Mouse (Mus musculus): ENCODE data around the gene Trpm5. TPM values are rescaled to one million over a fixed set of nuclear protein-coding genes. Genes with fewer than 3 reads are reported as not detected.

The Trpm5 gene
- polyA plus RNA-seq, 1 experiment from 2014 or later: 2.9 TPM

DNA sequence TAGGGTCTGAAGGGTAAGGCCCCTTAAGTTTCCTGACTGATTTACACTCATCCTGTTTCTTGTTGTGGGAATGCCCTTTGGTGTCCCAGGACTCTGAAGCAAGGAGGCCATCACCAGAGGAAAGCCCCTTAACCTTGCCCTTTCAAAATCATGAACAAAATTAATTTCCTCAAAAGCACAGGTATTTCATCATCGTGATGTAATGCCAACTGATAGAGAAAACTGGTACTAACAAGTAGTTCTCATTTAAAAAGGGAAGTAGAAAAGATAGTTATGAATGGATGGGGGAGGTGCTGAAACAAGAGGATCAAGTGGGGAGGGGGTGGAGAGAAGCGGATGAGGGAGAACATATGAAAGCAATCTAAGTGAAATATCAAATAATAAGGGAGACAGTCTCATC lies 70.9 kb downstream of the Trpm5 start:
- Histone ChIP-seq H3K4me3 (ENCODE audit: low read depth, low read length) (no peak overlapping the region), H3K9ac (ENCODE audit: low read length) (no peak overlapping the region), H3K27ac (replicated peaks; ENCODE audit: low read depth, low read length) (no peak overlapping the region), H3K9me3 (ENCODE audit: control insufficient read depth, low read length) (no peaks in the 10 kb centered on the region), H3K27me3 (ENCODE audit: control insufficient read depth, insufficient read depth, low read length) (no peaks in the 10 kb centered on the region), H3K4me2 (ENCODE audit: low read depth, severe bottlenecking) (no peak overlapping the region), H3K4me1 (ENCODE audit: control insufficient read depth, insufficient read depth, low read length) (no peaks in the 10 kb centered on the region; the same call in 1 of the 2 replicates), H3K36me3 (ENCODE audit: control insufficient read depth, insufficient read depth, low read length) (no peaks in the 10 kb centered on the region)
- 92% methylated on average over 2 of the region's 2 CpGs for WGBS
- ATAC-seq (ENCODE audit: insufficient number of reproducible peaks, low FRiP score, low TSS enrichment, low read depth) (no peak), DNase-seq (ENCODE audit: low spot score) (no peak)

DNA sequence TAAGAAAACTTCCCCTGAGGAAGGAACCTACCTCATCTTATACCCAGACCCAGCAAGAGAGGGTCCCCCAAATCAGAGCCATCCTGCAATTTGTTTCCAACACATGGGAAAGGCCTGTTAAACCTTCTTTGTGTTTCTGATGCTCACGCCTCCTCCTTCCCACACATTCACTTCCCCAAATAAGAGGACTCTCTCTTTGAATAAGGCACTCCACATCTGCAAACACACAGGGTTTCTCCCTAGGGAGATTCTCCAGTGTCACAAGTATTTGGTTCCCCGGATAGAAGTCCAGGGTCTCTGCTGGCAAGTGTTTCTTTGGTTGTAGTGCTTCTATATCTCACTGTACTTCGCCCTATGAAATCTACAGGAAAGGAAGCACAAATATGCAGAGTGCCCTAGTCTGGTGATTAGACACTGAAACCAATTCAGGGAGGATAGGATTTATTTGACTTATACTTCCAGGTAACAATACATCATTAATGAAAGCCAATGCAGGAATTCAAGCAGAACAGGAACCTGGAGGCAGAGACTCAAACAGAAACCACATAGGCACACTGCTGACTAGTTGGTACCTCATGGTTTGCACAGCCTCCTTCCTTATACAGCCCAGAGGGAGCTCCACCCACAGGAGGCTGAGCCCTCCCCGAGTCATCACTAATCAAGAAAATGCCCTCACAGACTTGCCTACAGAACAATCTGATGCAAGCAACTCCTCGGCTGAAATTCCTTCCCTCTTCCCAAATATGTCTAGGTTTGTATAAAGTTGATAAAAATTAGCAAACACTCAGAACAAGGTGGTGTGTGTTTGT lies 72.9 kb downstream of the Trpm5 start:
- no peak overlapping the region for H3K4me3 ChIP-seq (ENCODE audit: low read depth, low read length)
- no peaks in the 10 kb centered on the region for H3K36me3 ChIP-seq (ENCODE audit: control insufficient read depth, insufficient read depth, low read length)
- 64% methylated on average over 5 of the region's 5 CpGs for WGBS
- no peak for DNase-seq (ENCODE audit: low spot score)
- no peaks in the 10 kb centered on the region for H3K9me3 ChIP-seq (ENCODE audit: control insufficient read depth, low read length)
- no peak for ATAC-seq (ENCODE audit: insufficient number of reproducible peaks, low FRiP score, low TSS enrichment, low read depth)
- H3K4me1 ChIP-seq (ENCODE audit: control insufficient read depth, insufficient read depth, low read length): no peaks in the 10 kb centered on the region; the same call in 1 of the 2 replicates
- no peak overlapping the region for H3K9ac ChIP-seq (ENCODE audit: low read length)
- H3K27me3 ChIP-seq (ENCODE audit: control insufficient read depth, insufficient read depth, low read length): no peaks in the 10 kb centered on the region
- no peak overlapping the region for H3K4me2 ChIP-seq (ENCODE audit: low read depth, severe bottlenecking)
- no peak overlapping the region for H3K27ac ChIP-seq (replicated peaks; ENCODE audit: low read depth, low read length)

DNA sequence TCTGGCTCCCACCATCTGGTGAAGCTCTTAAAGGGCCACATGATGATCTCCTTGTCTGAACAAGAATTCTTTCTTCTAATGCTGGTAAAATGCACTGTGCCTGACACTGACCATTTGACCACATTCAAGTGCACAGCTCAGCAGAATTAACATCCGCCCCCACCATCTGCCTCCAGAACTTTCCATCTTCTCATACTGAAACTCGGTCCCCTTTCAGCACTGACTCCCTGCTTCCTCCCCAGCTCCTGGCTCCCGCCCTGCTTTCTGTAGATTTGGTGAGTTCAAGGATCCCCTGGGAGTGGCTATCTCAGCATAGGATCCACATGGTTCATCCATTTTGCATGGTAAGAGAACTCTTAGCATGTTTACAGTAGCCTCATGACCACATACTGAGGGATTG lies 73.7 kb downstream of the Trpm5 start:
- H3K9ac ChIP-seq (ENCODE audit: low read length): no peak overlapping the region
- DNase-seq (ENCODE audit: low spot score) (no peak), ATAC-seq (ENCODE audit: insufficient number of reproducible peaks, low FRiP score, low TSS enrichment, low read depth) (no peak)
- H3K4me1 ChIP-seq (ENCODE audit: control insufficient read depth, insufficient read depth, low read length): peaks cover 3% of the 10 kb centered on the region; the same call in 1 of the 2 replicates
- 81% methylated on average over 3 of the region's 3 CpGs for WGBS
- H3K4me2 ChIP-seq (ENCODE audit: low read depth, severe bottlenecking): no peak overlapping the region
- no peaks in the 10 kb centered on the region for H3K36me3 ChIP-seq (ENCODE audit: control insufficient read depth, insufficient read depth, low read length)
- H3K4me3 ChIP-seq (ENCODE audit: low read depth, low read length): no peak overlapping the region
- no peak overlapping the region for H3K27ac ChIP-seq (replicated peaks; ENCODE audit: low read depth, low read length)
- no peaks in the 10 kb centered on the region for H3K9me3 ChIP-seq (ENCODE audit: control insufficient read depth, low read length)
- no peaks in the 10 kb centered on the region for H3K27me3 ChIP-seq (ENCODE audit: control insufficient read depth, insufficient read depth, low read length)

DNA sequence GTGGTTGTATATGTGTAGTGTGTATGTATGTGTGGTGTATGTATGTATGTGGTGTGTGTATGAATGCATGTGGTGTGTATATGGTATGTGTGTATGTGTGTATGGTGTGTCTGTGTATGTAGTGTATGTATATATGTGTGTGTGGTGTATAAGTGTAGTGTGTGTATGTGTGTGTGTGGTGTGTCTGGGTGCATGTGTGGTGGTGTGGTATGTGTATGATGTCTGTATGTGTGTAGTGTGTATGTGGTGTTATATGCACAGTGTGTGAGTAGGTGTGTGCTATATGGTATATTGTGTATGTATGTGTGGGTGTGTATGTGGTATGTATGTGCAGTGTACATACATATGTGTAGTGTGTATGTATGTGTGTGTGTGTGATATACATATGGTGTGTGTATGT lies 74.4 kb downstream of the Trpm5 start:
- H3K9ac ChIP-seq (ENCODE audit: low read length): no peak overlapping the region
- H3K4me1 ChIP-seq (ENCODE audit: control insufficient read depth, insufficient read depth, low read length): peaks cover 3% of the 10 kb centered on the region; the same call in 1 of the 2 replicates
- ATAC-seq (ENCODE audit: insufficient number of reproducible peaks, low FRiP score, low TSS enrichment, low read depth) (0 out of 2 replicates have a peak, but pooled peaks have one; percentile 31), DNase-seq (ENCODE audit: low spot score) (no peak)
- H3K9me3 ChIP-seq (ENCODE audit: control insufficient read depth, low read length): no peaks in the 10 kb centered on the region
- H3K4me2 ChIP-seq (ENCODE audit: low read depth, severe bottlenecking): no peak overlapping the region
- H3K36me3 ChIP-seq (ENCODE audit: control insufficient read depth, insufficient read depth, low read length): no peaks in the 10 kb centered on the region
- no peaks in the 10 kb centered on the region for H3K27me3 ChIP-seq (ENCODE audit: control insufficient read depth, insufficient read depth, low read length)
- H3K4me3 ChIP-seq (ENCODE audit: low read depth, low read length): no peak overlapping the region
- no peak overlapping the region for H3K27ac ChIP-seq (replicated peaks; ENCODE audit: low read depth, low read length)

Other genes with a start within 250 kb of the Trpm5 start
- gene Th, start 163.5 kb downstream of the Trpm5 start, polyA plus RNA-seq (2014; fragmentation: Nextera tagmentation; extraction: Ambion mirVana): 0.44 TPM in 2 replicates
- 0.39 and 0.70 TPM in 2 replicates for gene Ascl2, start 125.4 kb downstream of the Trpm5 start, polyA plus RNA-seq (2014; fragmentation: Nextera tagmentation; extraction: Ambion mirVana)
- gene Tspan32, start 89.6 kb downstream of the Trpm5 start, polyA plus RNA-seq (2014; fragmentation: Nextera tagmentation; extraction: Ambion mirVana): 3.8 and 4.8 TPM in 2 replicates
- gene Cd81, start 41.9 kb downstream of the Trpm5 start, polyA plus RNA-seq (2014; fragmentation: Nextera tagmentation; extraction: Ambion mirVana): 317 and 321 TPM in 2 replicates
- gene Tssc4, start 25.4 kb downstream of the Trpm5 start, polyA plus RNA-seq (2014; fragmentation: Nextera tagmentation; extraction: Ambion mirVana): 76.9 and 82.1 TPM in 2 replicates
- gene Kcnq1, start 11.7 kb upstream of the Trpm5 start, polyA plus RNA-seq (2014; fragmentation: Nextera tagmentation; extraction: Ambion mirVana): 1.5 and 1.7 TPM in 2 replicates

Measured in limb, embryonic 11.5 days (tissue).